Mouse (Mus musculus): ENCODE results near the gene Mup5. TPM values are rescaled to one million over a fixed set of nuclear protein-coding genes. Genes with fewer than 3 reads are reported as not detected.
"Not testable (repeated sequence)": the region's sequence is repeated elsewhere in the genome, so short reads cannot be mapped to it uniquely, and the experiment has no call there.

Gene Mup5
- total RNA-seq (2015): not detected in 2 replicates
- not detected in 2 replicates for total RNA-seq (2017)

- no peak for ATAC-seq (ENCODE audit: poor library complexity, severe bottlenecking)
Observed at GRCm38 (mm10) chr4:61834952-61835708, at the start of gene Mup5. Gene Mup5, minus strand, starts transcription at chr4:61835233.

GRCm38 (mm10) chr4:61858160-61858559 is 23.1 kb upstream of the Mup5 start:
- ATAC-seq (ENCODE audit: poor library complexity, severe bottlenecking): no peak

DNA sequence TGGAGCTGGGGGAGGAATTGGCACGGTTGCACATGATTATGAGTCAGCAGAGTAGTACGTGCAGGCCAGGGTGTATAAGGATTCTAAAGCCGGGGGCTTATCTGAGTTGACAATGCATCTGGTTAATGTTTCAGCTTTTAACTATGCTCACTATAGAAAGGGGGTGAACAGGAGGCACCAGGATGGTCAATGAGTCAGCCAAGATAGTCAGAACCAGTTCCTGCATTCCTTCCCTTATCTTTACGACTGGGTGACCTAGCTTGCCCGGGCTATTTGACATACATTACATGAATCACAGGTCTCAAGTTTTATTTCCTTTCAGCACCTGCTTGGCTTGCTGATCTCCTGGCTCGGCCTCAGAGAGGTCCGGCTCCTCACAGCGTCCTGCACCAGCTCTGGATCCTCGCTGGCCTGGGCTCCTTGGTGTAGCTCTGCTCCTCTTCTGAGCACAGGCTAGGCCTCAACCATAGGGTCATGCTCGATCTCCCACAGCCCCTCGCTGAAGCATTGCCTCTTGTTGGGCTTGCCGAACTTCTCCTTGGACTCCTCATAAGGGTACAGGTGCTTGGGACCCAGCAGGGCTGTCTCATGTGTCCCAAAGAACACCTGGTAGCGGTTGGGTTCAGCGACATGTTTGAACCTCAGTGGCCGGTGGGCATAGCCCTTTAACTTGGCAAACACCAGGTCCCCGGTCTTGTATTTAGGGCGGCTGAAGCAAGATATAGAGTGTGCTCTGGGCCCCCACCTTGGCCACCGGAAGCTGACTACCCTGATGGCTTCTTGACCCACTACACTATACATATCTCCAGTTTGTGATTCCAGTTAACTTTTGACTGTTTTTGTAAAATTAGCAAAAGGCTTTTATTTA is 21.0 kb upstream of the Mup5 start:
- no peak for ATAC-seq (ENCODE audit: poor library complexity, severe bottlenecking)

GRCm38 (mm10) chr4:61855344-61855743 is 20.3 kb upstream of the Mup5 start:
- no peak for ATAC-seq (ENCODE audit: poor library complexity, severe bottlenecking)

DNA sequence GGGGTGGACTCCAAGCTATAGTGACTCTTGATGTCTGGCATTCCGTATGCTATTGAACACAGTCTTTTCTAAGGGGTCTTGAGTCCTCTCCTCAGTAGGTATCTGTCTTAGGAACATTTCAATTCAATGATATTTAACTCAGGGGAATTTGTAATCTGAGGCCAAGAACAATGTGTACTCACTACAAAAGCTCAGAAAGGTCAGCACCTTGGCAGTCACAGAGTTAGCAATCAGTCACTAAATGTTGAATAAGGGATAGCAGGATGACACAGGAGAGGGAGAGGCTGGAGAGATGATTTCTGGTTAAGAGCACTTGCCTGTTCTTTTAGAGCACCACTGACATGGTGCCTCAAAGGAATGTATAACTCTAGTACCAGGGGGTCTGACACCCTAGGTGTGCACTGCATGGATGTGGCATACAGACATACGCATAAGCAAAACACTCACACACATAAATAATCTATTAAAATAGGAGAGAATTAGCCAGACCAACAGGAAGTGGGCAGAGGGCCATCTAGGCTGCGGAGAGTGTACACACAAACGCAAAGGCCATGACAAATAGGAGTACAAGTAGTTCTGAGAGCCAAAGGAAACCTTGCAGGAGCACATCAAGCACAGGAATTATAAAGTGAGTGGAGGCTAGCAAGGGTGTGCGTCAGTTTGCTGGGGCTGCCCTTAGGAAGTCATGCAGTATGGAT is 9.9 kb upstream of the Mup5 start:
- ATAC-seq (ENCODE audit: poor library complexity, severe bottlenecking): no peak

- no peak for ATAC-seq (ENCODE audit: poor library complexity, severe bottlenecking)
Observed at GRCm38 (mm10) chr4:61829211-61829610, 5.8 kb downstream of the Mup5 start.

- no peak for ATAC-seq (ENCODE audit: poor library complexity, severe bottlenecking)
Observed at GRCm38 (mm10) chr4:61823185-61823584, 11.8 kb downstream of the Mup5 start.

- ATAC-seq (ENCODE audit: poor library complexity, severe bottlenecking): not testable (repeated sequence)
Observed at GRCm38 (mm10) chr4:61822541-61822940, 12.5 kb downstream of the Mup5 start.

GRCm38 (mm10) chr4:61815602-61816001 is 19.4 kb downstream of the Mup5 start:
- no peak for ATAC-seq (ENCODE audit: poor library complexity, severe bottlenecking)

DNA sequence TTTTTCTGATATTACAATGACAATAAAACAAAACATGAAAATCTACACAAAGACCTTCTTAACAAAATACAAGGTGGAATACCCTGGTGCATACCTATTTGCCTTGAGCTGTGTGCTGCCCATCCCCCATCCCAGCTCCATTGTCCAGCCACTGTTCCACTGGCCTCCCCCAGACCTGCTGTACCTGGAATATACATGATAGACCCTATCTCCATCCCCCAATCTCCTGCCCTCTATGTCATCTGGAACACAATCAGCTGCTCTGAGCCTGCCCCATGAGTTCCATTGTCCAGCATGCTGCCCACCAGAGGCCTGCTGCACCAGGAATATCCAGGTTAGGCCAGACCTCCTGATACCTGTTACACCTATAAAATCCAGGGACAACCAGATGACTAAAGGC is 21.6 kb downstream of the Mup5 start:
- no peak for ATAC-seq (ENCODE audit: poor library complexity, severe bottlenecking)

DNA sequence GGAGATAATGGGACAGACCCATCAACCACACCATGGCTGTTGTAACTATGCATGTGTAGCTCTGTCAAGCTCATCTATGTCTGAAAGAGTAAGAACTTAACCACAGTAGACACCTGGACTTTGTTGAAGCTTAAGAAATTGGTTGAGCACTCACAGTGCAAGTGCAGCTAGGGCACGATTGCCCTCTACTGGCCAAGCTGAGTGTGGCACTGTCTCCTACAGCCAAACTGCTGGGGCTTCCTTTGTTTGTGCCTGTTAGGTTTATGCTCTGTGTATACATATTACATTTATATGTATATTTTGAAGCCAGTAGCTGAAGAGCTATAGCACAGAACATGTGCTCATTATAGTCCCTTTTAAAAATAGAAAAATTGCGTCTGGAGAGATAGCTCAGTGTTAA is 23.8 kb downstream of the Mup5 start:
- ATAC-seq (ENCODE audit: poor library complexity, severe bottlenecking): not testable (repeated sequence)

DNA sequence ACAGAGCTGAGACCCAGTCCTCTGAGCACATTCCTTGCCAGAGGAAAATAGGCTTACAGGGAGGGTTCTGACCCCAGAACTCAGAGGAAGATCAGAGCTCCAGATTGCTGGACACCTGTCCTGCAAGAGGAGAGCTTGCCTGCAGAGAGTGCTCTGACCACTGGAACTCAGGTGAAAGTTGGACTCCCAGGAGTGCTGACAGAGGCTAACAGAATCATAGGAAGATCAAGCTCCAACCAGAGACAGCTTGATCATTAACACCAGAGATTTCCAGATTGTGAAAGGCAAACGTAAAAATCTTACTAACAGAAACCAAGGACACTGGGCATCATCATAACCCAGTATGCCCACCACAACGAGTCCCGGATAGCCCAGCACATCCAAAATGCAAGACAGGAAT is 26.1 kb downstream of the Mup5 start:
- ATAC-seq (ENCODE audit: poor library complexity, severe bottlenecking): not testable (repeated sequence)

DNA sequence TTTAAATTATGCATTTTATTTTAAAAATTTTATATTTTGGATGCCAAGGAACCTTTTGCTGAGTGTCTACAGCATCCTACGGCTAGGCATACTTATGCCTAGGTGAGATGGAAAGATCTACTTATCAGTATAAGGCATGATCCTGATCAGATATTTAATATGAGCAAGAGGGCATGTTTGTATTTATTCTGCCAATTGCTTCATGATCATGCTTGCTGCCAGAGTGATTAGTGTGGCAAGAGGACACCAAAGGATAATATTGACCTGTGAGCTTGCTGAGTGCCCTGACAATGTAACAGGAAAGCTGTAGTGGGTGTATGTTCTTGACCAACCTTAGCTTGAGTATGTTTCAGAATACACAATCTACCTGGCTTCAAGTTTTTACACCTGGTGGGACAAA is 45.3 kb downstream of the Mup5 start:
- ATAC-seq (ENCODE audit: poor library complexity, severe bottlenecking): not testable (repeated sequence)

DNA sequence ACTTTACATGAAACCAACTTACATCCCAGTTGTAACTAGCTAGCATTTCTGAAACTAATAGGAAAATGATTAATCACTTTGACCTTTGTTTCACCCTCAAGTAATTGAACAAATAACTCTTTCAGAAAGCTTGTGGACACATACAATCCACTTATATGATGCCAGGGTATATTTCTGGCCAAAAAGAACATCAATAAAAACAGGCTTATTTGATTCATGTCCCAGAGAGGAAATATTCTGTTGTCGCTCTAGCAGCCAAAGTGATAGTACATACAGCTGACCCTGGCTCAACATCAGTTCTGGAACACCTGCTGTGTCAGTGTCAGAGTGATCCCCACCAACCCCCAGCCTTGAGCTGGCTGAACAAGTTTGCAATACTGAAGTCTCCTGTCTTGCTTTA is 50.8 kb downstream of the Mup5 start:
- ATAC-seq (ENCODE audit: poor library complexity, severe bottlenecking): not testable (repeated sequence)

DNA sequence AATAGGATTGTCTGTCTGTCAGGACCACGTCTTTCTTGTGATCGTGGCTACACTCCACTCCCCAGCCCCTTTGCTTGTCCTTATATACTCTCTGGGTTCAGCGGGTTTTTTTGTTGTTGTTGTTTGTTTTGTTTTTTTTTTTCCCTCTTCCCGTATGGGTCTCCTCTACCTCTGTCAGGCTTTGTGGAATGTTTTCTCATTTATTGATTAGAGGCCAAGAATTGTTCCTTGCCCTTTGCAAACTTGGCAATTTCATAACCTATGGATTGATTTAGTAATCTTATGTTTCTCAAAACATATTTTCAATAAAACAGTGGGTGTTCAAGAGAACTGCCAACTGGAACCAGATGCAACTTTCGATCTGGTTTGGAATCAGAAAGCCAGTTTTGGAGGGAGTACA is 52.9 kb downstream of the Mup5 start, which contains the start of gene Mup19:
TSS of gene Mup19 (minus strand) at position 101 of the 400 bp plus-strand sequence.
- ATAC-seq (ENCODE audit: poor library complexity, severe bottlenecking): not testable (repeated sequence)

Other genes starting within 250 kb of the Mup5 start
- not detected in 2 replicates for gene Mup17, start 239.4 kb downstream of the Mup5 start, total RNA-seq (2015)
- not detected in 2 replicates for gene Mup17, start 239.4 kb downstream of the Mup5 start, total RNA-seq (2017)
- not detected in 2 replicates for gene Mup18, start 161.1 kb downstream of the Mup5 start, total RNA-seq (2015)
- gene Mup18, start 161.1 kb downstream of the Mup5 start, total RNA-seq (2017): not detected in 2 replicates
- gene Mup19, start 53.0 kb downstream of the Mup5 start, total RNA-seq (2015): not detected in 2 replicates
- gene Mup19, start 53.0 kb downstream of the Mup5 start, total RNA-seq (2017): not detected in 2 replicates
- not detected in 2 replicates for gene Mup20, start 218.9 kb upstream of the Mup5 start, total RNA-seq (2015)
- gene Mup20, start 218.9 kb upstream of the Mup5 start, total RNA-seq (2017): not detected in 2 replicates

Measured in megakaryocyte, adult 5-6 weeks (primary cell).